Mouse (Mus musculus) embryonic facial prominence, embryonic 15.5 days (tissue): ENCODE results near the gene Rock2. TPM values are rescaled to one million over a fixed set of nuclear protein-coding genes. Genes with fewer than 3 reads are reported as not detected.
A peak's percentile ranks its signal among the peaks of the same experiment; 100 is the strongest.
"Not testable (repeated sequence)": the region's sequence is repeated elsewhere in the genome, so short reads cannot be mapped to it uniquely, and the experiment has no call there.

ENCODE experiments used
- ATAC-seq: fragments of 200-750 bp; cut with Nextera tagmentation; 2 replicates; pipeline ENCODE4 v1.8.0; 2017; ENCODE audit warnings: low read depth, moderate TSS enrichment; ENCODE audit not compliant: insufficient number of reproducible peaks, low FRiP score, low TSS enrichment
- H3K27ac ChIP-seq: fragments of 300-500 bp; sonication (generic); replicated peaks from 2 replicates; pipeline ENCODE4 v1.5.1; 2015; ENCODE audit warnings: mild to moderate bottlenecking, inconsistent platforms
- H3K27me3 ChIP-seq: fragments of 300-500 bp; sonication (generic); 2 replicates; pipeline ENCODE4 v1.6.1; 2015; ENCODE audit warnings: inconsistent platforms
- H3K36me3 ChIP-seq: fragments of 300-500 bp; sonication (generic); 2 replicates; pipeline ENCODE4 v1.6.1; 2015; ENCODE audit warnings: mild to moderate bottlenecking, inconsistent platforms
- H3K4me1 ChIP-seq: fragments of 300-500 bp; sonication (generic); 2 replicates; pipeline ENCODE4 v1.6.1; 2015; ENCODE audit warnings: inconsistent platforms
- H3K4me2 ChIP-seq: fragments of 300-500 bp; sonication (generic); replicated peaks from 2 replicates; pipeline ENCODE4 v1.6.1; 2015; ENCODE audit warnings: mild to moderate bottlenecking, inconsistent platforms
- H3K4me3 ChIP-seq: fragments of 300-500 bp; sonication (generic); replicated peaks from 2 replicates; pipeline ENCODE4 v1.5.1; 2015; ENCODE audit warnings: mild to moderate bottlenecking, inconsistent platforms
- H3K9ac ChIP-seq: fragments of 300-500 bp; sonication (generic); 2 replicates; pipeline ENCODE4 v1.6.1; 2015; ENCODE audit warnings: inconsistent platforms
- H3K9me3 ChIP-seq: fragments of 300-500 bp; sonication (generic); replicated peaks from 2 replicates; pipeline ENCODE4 v1.6.1; 2016; ENCODE audit warnings: inconsistent platforms
- WGBS: fragments of 180-500 bp; shearing (Covaris S2); methylation state at CpG from one replicate; pipeline ENCODE4 v1.1.7; 2015; 5-methylcytosine and 5-hydroxymethylcytosine counted together
- polyA plus RNA-seq: library from polyadenylated mRNA; unstranded; fragments of >200 nt; fragmentation: Nextera tagmentation; extraction: Ambion mirVana; gene quantifications from 2 replicates; pipeline ENCODE4 v1.2.1, GENCODE M21; 2015

The Rock2 gene
- polyA plus RNA-seq, 1 experiment from 2014 or later, result 17.9 TPM

DNA sequence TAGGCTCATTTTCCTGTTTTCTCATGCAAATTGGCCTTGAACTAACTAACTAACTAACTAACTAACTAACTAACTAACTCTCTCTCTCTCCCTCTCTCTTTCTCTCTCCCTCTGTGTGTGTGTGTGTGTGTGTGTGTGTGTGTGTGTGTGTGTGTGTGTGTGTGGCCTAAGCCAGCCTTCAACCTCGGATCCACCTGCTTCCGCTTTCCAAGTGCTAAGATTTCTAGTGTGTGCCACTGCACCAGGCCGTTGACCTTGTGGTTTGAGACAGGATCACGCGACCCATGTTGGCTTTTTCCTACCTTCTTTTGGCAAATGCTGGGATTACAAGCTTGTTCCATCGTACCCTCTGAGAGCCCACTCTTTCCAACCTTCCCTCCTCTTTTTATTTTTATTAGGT lies 105.9 kb downstream of the Rock2 start:
- Histone ChIP-seq H3K9ac (no peak overlapping the region), H3K4me3 (no peak overlapping the region), H3K27ac (no peak overlapping the region), H3K4me1 (peaks cover 14% of the 10 kb centered on the region), H3K36me3 (no peaks in the 10 kb centered on the region), H3K9me3 (no peaks in the 10 kb centered on the region), H3K4me2 (peak overlapping the region; percentile 87), H3K27me3 (0 out of 2 replicates have a peak, but pooled peaks cover 4% of the 10 kb centered on the region)
- WGBS, result 59% methylated on average over 6 of the region's 6 CpGs
- no peak for ATAC-seq

GRCm38 (mm10) chr12:17001211-17001610 lies 106.5 kb downstream of the Rock2 start:
- no peaks in the 10 kb centered on the region for H3K9me3 ChIP-seq
- 48% methylated on average over 4 of the region's 4 CpGs for WGBS
- no peak overlapping the region for H3K27ac ChIP-seq
- H3K27me3 ChIP-seq, result 0 out of 2 replicates have a peak, but pooled peaks cover 4% of the 10 kb centered on the region
- no peak for ATAC-seq
- no peaks in the 10 kb centered on the region for H3K36me3 ChIP-seq
- H3K4me3 ChIP-seq, result no peak overlapping the region
- no peak overlapping the region for H3K9ac ChIP-seq
- H3K4me1 ChIP-seq, result peaks cover 14% of the 10 kb centered on the region
- no peak overlapping the region for H3K4me2 ChIP-seq

- 96% methylated on average over 6 of the region's 6 CpGs for WGBS
- Histone ChIP-seq H3K27me3 (no peaks in the 10 kb centered on the region), H3K4me3 (no peak overlapping the region), H3K4me1 (peaks cover 8% of the 10 kb centered on the region; the same call in 1 of the 2 replicates), H3K27ac (no peak overlapping the region), H3K9ac (no peak overlapping the region), H3K36me3 (no peaks in the 10 kb centered on the region), H3K9me3 (no peaks in the 10 kb centered on the region), H3K4me2 (no peak overlapping the region)
- no peak for ATAC-seq
Observed at GRCm38 (mm10) chr12:17009466-17009865, 114.8 kb downstream of the Rock2 start.

DNA sequence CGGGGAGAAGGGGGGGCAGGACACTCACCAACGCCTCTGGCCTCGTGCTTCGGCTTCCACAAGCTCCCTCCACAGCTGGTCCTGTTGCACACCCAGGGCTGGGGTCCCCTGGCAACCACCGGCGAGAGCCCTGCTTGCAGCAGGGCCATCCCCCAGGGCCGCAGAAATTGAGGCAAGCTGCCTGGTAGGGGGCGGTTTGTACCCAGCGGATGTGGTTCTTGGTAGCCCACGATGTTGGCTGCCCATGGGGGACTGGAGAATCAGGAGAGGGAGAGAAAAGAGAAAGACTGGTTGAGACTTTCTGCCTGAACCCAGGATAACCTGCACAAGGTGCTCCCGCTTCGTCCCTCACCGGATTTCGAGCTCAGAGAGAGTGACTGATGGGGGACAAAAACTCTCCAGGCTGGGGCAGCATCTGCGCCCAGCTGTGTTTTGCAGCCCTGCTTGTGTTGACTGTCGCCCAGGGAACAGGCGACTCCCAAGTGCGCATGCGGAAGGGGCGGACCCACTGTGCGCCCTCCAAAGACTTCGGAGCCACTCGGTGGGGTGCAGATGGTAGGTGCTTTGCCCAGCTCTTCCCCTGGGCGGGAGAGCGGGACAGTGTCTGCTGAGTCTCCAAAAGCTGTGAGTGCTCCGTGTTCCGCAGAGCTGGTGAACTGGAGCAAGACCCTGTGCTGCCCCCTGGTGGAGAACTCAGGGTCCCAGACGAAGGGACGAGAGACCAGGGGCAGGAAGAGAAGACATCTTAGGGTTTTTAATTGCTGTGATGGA lies 116.6 kb downstream of the Rock2 start, which contains the start of gene 2410004P03Rik:
TSS of gene 2410004P03Rik (minus strand) at position 628 of the 771 bp plus-strand sequence.
- peak; percentile 43; the same call in 1 of the 2 replicates for ATAC-seq
- Histone ChIP-seq H3K27ac (no peak within 1 kb of the TSS), H3K4me3 (peak within 1 kb of the TSS; percentile 41), H3K9me3 (no peaks in the 10 kb centered on the region), H3K4me1 (peaks cover 8% of the 10 kb centered on the region; the same call in 1 of the 2 replicates), H3K9ac (peak within 1 kb of the TSS; percentile 16; the same call in 1 of the 2 replicates), H3K36me3 (no peaks in the 10 kb centered on the region), H3K27me3 (no peaks in the 10 kb centered on the region), H3K4me2 (peak within 1 kb of the TSS; percentile 60)
- WGBS, result 5% methylated on average over 29 of the region's 29 CpGs

DNA sequence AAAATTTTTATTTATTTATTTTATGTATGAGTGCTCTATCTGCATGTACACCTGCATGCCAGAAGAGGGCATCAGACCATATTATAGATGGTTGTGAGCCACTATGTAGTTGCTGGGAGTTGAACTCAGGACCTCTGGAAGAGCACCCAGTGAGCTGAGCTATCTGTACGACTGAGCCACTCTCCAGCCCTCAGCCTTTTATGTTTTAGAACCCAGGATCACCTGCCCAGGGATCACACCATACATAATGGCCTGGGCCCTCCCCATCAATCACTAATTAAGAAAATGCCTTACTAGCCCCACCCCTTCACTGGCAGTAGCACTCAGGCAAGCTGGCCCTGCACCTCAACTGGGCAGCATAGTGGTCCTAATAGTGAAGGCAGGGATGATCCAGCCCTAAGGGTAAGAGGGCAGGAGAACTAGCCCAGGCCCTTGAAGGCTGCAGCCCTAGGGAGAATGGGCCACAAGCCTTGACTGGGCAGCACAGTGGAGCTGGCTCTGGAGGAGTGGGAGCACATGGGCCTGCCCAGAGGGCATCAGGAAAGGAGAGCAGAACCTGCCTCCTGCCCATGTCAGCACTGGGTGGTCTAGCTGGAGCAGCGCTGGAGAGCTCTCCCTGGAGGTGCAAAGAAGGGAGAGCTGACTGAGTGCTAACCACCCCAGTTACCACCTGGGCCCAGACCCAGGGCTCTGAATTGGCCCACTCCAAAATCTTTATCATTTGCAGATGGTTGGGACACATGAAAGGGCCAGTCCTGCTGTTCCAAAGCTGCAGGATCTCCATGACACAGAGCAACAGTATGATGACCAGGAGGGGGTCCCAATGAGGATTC lies 117.6 kb downstream of the Rock2 start:
- no peak overlapping the region for H3K27ac ChIP-seq
- WGBS, result 69% methylated on average over 2 of the region's 2 CpGs
- 0 out of 2 replicates have a peak, but pooled peaks have one; percentile 30 for ATAC-seq
- H3K9me3 ChIP-seq, result no peaks in the 10 kb centered on the region
- H3K4me2 ChIP-seq, result no peak overlapping the region
- no peaks in the 10 kb centered on the region for H3K36me3 ChIP-seq
- H3K4me1 ChIP-seq, result peaks cover 8% of the 10 kb centered on the region; the same call in 1 of the 2 replicates
- no peak overlapping the region for H3K9ac ChIP-seq
- no peaks in the 10 kb centered on the region for H3K27me3 ChIP-seq
- no peak overlapping the region for H3K4me3 ChIP-seq

GRCm38 (mm10) chr12:17015711-17016110 lies 121.0 kb downstream of the Rock2 start:
- Histone ChIP-seq H3K27me3 (no peaks in the 10 kb centered on the region), H3K4me1 (peaks cover 8% of the 10 kb centered on the region; the same call in 1 of the 2 replicates), H3K27ac (no peak overlapping the region), H3K4me2 (no peak overlapping the region), H3K4me3 (no peak overlapping the region), H3K9ac (no peak overlapping the region), H3K9me3 (no peaks in the 10 kb centered on the region), H3K36me3 (no peaks in the 10 kb centered on the region)
- ATAC-seq, result no peak
- 62% methylated on average over 2 of the region's 2 CpGs for WGBS

DNA sequence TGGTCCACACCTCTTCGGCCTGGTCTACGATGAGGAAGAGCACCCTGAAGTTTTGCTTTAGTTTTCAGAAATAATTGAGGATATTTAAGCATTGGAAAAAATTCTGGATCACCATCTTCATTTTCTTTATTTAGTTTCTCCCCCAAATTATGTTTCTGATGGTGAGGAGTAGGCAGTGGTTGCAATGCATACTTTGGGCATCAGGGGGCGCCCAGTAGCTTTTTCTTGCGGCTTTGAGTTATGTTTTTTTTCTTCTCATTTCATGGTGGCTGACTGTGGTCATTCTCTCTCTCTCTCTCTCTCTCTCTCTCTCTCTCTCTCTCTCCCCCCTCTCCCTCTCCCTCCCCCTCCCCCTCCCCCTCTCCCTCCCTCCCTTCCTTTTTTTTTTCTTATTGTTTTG lies 123.8 kb downstream of the Rock2 start:
- H3K27ac ChIP-seq, result no peak overlapping the region
- ATAC-seq, result no peak
- no peak overlapping the region for H3K4me2 ChIP-seq
- no peaks in the 10 kb centered on the region for H3K36me3 ChIP-seq
- H3K4me3 ChIP-seq, result no peak overlapping the region
- H3K9me3 ChIP-seq, result no peaks in the 10 kb centered on the region
- H3K9ac ChIP-seq, result no peak overlapping the region
- H3K27me3 ChIP-seq, result no peaks in the 10 kb centered on the region
- WGBS, result 27% methylated on average over 4 of the region's 4 CpGs
- H3K4me1 ChIP-seq, result no peaks in the 10 kb centered on the region

DNA sequence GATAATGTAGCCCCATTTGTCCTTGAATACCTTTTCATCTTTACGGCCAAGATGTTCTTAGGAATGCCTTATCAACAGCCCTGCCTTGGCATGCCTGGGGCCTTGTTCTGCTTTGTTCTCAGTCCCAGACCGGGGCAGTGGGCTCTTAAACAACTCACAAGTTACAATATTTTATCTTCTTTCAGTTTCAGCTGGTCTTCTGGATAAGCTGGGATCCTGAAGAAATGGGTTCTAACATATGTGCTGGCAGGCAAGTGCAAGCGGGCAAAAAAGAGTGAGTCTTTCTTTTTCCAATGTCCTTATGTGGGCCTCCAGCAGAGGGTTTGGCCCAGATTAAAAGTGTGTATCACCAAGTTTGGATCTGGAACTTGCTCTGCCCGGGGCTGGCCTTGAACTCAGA lies 126.4 kb downstream of the Rock2 start:
- ATAC-seq, H3K4me1 ChIP-seq, H3K4me3 ChIP-seq, H3K9me3 ChIP-seq, H3K27me3 ChIP-seq, H3K36me3 ChIP-seq, H3K9ac ChIP-seq, H3K4me2 ChIP-seq, H3K27ac ChIP-seq: not testable (repeated sequence)
- 78% methylated on average over 4 of the region's 4 CpGs for WGBS

DNA sequence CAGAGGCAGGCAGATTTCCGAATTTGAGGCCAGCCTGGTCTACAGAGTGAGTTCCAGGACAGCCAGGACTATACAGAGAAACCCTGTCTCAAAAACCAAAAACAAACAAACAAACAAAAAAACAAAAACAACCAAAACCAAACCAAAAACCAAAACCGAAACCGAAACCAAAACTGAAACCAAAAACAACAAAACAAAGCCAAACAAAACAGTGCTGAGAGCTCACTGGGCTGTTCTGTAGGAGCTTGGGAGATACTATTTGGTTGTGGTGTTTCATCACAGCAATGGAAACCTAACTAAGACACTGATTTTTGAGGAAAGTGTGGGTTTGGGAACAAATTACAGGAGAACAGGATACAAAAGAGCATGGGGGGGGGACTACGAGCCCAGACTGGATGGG lies 127.5 kb downstream of the Rock2 start:
- H3K27ac ChIP-seq, result no peak overlapping the region
- 85% methylated on average over 4 of the region's 4 CpGs for whole genome bisulfite sequencing
- no peaks in the 10 kb centered on the region for H3K4me1 ChIP-seq
- no peaks in the 10 kb centered on the region for H3K27me3 ChIP-seq
- H3K36me3 ChIP-seq, result no peaks in the 10 kb centered on the region
- H3K9ac ChIP-seq, result no peak overlapping the region
- H3K4me2 ChIP-seq, result no peak overlapping the region
- H3K9me3 ChIP-seq, result no peaks in the 10 kb centered on the region
- H3K4me3 ChIP-seq, result no peak overlapping the region
- ATAC-seq, result no peak

- H3K36me3 ChIP-seq, result no peaks in the 10 kb centered on the region
- H3K4me3 ChIP-seq, result no peak overlapping the region
- H3K27ac ChIP-seq, result no peak overlapping the region
- H3K9ac ChIP-seq, result no peak overlapping the region
- H3K27me3 ChIP-seq, result no peaks in the 10 kb centered on the region
- no peaks in the 10 kb centered on the region for H3K9me3 ChIP-seq
- ATAC-seq, result no peak
- H3K4me1 ChIP-seq, result no peaks in the 10 kb centered on the region
- no peak overlapping the region for H3K4me2 ChIP-seq
- WGBS, result 88% methylated on average over 6 of the region's 6 CpGs
Observed at GRCm38 (mm10) chr12:17024554-17025110, 129.9 kb downstream of the Rock2 start.
